Mouse (Mus musculus) G1E-ER4 (cell line): ENCODE results near the gene Eif4b. TPM values are rescaled to one million over a fixed set of nuclear protein-coding genes. Genes with fewer than 3 reads are reported as not detected.

Experiments
- GATA1 ChIP-seq: IDR thresholded peaks from one replicate; pipeline ENCODE4 v1.8.0; 2012; ENCODE audit warnings: low read length, inconsistent platforms
- polyA plus RNA-seq: library from polyadenylated mRNA; stranded (reverse); fragments of >175 nt; gene quantifications from 2 replicates; pipeline ENCODE4 v1.2.3, GENCODE M21; 2012

The Eif4b gene
- 375 and 424 TPM in 2 replicates for polyA plus RNA-seq

DNA sequence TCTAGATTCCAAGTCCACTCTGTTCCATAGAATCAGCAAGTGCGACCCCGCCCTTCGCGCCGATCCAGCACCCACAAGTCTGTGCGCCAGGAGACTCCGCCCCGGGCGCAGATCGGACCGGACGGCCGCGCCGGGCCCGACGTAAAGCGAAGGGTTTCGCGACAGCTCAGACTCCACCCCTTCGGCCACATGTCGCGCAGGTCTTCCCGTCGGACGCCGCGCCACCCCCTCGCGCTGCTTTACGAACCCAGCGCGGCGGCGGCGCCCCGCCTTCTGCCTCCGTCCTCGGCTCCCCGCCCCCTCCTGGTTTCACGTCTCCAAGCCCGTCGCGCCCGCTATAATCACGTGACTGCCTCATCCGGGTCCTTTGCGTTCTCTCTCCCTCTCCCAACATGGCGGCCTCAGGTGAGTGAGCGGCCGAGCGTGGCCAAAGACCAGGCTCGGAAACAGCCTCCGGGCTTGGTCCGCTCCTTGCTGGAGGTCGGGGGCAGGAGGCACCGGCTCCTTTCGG lies at the start of gene Eif4b:
Gene Eif4b (plus strand): TSS at position 215 of the 511 bp plus-strand sequence.
- TF ChIP-seq GATA1: no peak

DNA sequence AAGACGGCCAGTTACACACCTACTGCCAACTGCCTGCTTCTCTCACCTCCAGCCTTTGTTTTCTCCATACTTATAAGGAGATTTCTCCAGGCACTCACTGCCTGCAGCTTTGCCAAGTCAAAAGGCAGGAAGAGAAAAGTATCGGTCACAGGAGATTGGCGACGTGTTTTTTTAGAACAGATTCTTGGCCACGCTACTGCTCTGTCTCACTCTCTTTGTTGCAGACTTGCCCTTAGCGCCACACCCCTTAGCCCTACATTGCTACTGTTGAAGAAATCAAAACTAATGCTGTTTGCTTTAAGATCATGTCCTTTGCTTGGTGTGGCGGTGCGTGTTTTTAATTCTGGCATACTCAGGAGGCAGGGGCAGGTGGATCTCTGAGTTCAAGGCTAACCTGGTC lies 49.7 kb upstream of the Eif4b start:
- TF ChIP-seq GATA1: no peak

DNA sequence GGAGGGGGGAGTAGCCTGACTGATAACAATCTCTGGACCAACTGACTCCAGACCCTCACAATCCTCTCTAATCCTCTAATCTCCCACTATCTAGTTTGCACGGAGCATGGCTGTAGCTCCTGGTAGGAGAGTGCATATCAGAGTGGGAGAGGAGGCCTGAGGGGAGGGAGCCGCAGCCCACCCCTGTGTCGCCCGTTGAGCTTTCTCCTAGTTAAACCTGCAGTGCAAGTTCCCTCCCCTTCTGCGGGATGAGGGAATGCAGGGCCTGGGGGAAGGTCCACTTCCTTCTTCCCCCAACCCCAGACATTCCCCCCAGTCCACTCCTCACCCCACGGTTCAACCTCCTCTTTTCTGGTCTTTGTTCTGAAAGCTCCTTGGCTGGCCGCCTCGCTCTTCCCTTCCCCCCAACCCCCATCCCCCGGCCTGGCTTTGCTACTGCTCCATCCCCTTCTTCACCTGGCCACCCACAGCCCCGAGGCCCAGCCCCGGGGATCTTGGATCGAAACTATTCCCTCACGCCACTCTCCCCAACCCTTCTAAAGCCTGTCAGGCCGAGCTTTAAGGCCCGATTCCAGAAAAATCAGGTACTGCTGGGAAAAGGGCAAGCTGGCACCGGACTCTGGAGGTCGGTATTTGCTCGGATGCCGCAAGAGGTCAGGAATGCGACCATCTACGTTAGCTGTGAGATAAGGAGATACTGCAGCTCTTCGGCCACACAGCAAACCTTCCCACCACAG lies 48.3 kb upstream of the Eif4b start:
- TF ChIP-seq GATA1: no peak

- TF ChIP-seq GATA1: no peak
Observed at GRCm38 (mm10) chr15:102026430-102026829, 47.1 kb upstream of the Eif4b start.

DNA sequence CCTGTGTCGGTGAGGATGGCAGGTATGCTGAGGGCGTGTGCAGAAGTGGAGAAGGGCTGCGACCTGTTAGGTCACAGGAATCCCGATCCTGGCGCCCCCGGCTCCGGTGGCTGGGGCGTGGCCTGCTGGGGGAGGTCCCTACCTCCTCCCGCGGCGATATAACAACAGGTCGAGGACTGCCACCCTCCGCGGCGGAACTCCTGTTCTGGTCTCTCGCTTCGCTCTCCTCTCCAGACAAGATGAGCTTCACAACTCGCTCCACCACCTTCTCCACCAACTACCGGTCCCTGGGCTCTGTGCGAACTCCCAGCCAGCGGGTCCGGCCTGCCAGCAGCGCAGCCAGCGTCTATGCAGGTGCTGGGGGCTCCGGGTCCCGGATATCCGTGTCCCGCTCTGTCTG lies 45.5 kb upstream of the Eif4b start, which contains the start of gene Krt18:
Gene Krt18 (plus strand): TSS at position 141 of the 400 bp plus-strand sequence.
- no peak for TF ChIP-seq GATA1

DNA sequence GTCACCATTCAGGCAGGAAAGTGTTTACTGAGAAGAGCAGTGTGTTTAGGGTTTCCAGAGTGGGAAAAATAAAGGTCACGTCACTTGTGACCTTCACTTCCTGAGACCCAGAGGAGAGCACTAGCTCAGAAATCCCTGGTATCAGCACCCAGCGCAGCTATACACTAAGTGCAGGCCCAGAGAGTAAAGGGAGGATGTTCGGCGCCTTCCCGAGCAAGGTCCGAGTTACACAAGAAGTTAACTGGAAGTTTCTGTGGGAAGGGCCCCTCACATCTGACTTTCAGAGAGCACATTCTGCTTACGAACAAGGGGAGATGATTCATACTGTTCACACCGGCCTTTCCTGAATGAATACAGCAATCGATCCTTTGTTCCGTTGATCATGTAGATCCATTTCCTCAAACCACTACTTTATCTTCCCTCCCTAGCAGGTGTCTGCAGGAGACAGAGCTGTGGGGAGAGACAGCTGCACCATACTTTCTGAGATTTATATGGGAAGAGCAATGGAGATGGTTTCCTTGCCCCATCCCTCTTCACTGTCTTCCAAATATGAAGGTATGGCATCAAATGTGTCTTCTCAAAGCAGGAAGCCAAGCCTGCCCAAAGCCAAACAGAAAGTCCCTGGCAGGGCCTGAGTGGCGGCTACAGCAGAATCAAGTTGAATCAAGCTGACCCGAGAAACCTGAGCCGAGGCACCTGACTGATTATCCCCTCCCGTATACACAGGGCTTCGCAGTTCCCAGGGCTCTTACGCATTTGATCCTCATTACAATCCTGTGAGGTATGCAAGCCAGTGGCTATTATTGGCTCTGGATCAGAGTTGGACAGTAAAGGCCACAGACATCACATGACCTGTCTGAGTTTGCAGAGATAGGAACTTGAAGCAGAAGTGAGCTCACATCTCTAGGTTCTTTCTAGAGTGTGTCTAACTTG lies 39.2 kb upstream of the Eif4b start:
- no peak for TF ChIP-seq GATA1

DNA sequence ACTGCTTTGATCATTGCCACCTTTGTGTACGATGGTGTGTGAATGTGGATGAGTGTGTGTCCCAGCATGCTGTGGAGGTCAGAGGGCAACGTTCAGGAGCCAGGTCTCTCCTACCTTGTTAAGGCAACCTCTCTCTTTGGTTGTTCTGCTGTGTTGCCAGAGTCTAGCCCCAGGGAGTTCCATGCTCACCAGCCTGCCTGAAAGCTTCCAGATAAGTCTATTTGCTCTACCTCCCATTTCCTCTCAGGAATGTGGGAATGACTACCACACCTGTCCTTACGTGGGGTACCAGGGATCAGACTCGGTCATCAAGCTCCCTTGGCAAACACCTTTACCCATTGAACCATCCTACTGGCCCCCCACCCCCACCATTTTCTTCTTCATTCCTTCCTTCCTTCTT lies 33.3 kb upstream of the Eif4b start:
- no peak for TF ChIP-seq GATA1

GRCm38 (mm10) chr15:102041951-102042350 lies 31.6 kb upstream of the Eif4b start:
- no peak for TF ChIP-seq GATA1

DNA sequence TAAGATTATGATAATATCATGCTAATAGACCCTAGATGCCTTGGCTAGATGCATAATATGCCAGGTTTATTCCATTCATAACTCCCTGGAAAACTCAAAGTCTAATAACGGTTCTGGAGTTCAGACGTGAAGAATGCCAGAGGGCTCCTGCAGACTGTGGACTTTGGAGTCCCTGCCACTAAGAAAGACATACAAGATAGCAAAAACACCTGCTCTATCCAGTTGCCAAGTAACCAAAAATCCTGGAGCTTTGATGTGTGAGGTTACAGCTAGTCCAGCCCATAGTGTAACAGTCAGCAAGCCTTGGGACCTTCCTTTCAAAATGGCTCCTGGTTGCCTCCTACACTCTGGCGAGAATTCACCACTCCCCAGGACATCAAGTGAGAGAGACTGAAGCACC lies 28.8 kb upstream of the Eif4b start:
- no peak for TF ChIP-seq GATA1

DNA sequence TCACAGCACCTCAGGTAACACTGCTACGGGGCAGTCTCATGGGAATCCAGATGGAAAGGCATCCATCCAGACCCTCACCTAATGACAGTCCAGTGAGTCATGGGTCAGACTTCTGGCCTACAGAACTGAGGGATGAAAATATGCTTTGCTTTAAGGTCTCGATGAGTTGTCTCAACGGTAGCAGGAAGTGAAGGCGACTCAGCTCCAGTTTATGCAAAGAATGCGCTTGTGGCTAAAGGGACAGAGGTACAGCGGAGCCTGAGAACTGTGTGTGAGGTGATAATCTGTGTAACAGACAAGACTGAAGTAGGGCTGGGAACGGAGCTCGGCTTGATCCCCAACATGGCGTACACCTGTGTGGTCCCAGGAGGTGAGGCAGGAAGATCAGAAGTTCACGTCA lies 27.9 kb upstream of the Eif4b start:
- TF ChIP-seq GATA1: no peak

- no peak for TF ChIP-seq GATA1
Observed at GRCm38 (mm10) chr15:102048006-102048405, 25.6 kb upstream of the Eif4b start.

GRCm38 (mm10) chr15:102049871-102050270 lies 23.7 kb upstream of the Eif4b start:
- no peak for TF ChIP-seq GATA1

- TF ChIP-seq GATA1: no peak
Observed at GRCm38 (mm10) chr15:102051920-102052683, 21.5 kb upstream of the Eif4b start.

GRCm38 (mm10) chr15:102056495-102057174 lies 16.9 kb upstream of the Eif4b start:
- no peak for TF ChIP-seq GATA1
